Mouse (Mus musculus) activated CD4-positive, CD25-positive, alpha-beta regulatory T cell (primary cell): ENCODE data around the gene Nnat. TPM values are rescaled to one million over a fixed set of nuclear protein-coding genes. Genes with fewer than 3 reads are reported as not detected.

ENCODE experiments used
- polyA plus RNA-seq, 2 experiments: library from polyadenylated mRNA; unstranded; fragments of 100-300 nt; shearing (Covaris generic); gene quantifications; one replicate each; pipeline ENCODE4 v1.2.1; 2017

The Nnat gene
- polyA plus RNA-seq: under 1 TPM; 0.14 to 0.42 TPM

GRCm38 (mm10) chr2:157559858-157560257 lies at the start of gene Nnat:
Nnat (plus strand) TSS chr2:157560078.

GRCm38 (mm10) chr2:157571224-157571832 lies 11.4 kb downstream of the Nnat start, which contains the start of gene Blcap:
Blcap (minus strand) TSS chr2:157571274.

Other genes starting within 250 kb of the Nnat start
- not detected for gene Ghrh, start 212.6 kb upstream of the Nnat start, polyA plus RNA-seq
- 10 to 100 TPM; 39.1 to 63.5 TPM for gene Manbal, start 192.5 kb upstream of the Nnat start, polyA plus RNA-seq
- gene Src, start 141.6 kb upstream of the Nnat start, polyA plus RNA-seq: 1 to 10 TPM; 1.8 to 9.7 TPM
- gene Blcap, start 11.2 kb downstream of the Nnat start, polyA plus RNA-seq: 10 to 100 TPM; 11.1 to 16.5 TPM
- 10 to 100 TPM; 82.4 to 85.5 TPM for gene Ctnnbl1, start 177.3 kb downstream of the Nnat start, polyA plus RNA-seq